In genomic region chr10:80475290-80475959, GRCm38 (mm10) we compare ENCODE assay signal across 9 mouse cellular contexts. TPM values are rescaled to one million over a fixed set of nuclear protein-coding genes. Genes with fewer than 3 reads are reported as not detected.
A peak's percentile ranks its signal among the peaks of the same experiment; 100 is the strongest.
DNase-seq lines count a peak whose midpoint lies in the region; ATAC-seq and TF ChIP-seq lines count a peak whose summit lies in the region.
"Had no signal": no experiment of that assay in that cellular context is flagged by ENCODE, and none has a peak within 500 bp of the region (broad histone marks: within the 10 kb centered on the region; RNA-seq: fewer than 3 reads in every experiment).

No protein-coding gene starts in this region.

- no peak for TF ChIP-seq POLR2A in lung, adult 2 months (IDR thresholded peaks at IDR 0.05; ENCODE audit: borderline replicate concordance, extremely low read depth, low read depth, low read length)

- in situ Hi-C loops in ES-E14 (cut with MboI; ENCODE audit: low sequenced_read_pairs in 2 of 2, unreplicated experiment in 2 of 2): no loop called here

- peaks cover 2 to 11% of the 10 kb centered on the region in 2 experiments; a peak in 2 of 4 replicates for H3K4me1 ChIP-seq in ES-E14 (ENCODE audit: control insufficient read depth in 2 of 2, insufficient read depth in 2 of 2, low read length in 2 of 2, poor library complexity in 1 of 2)
- H3K4me1 ChIP-seq in forebrain, embryonic 16.5 days (replicated peaks; ENCODE audit: control insufficient read depth, insufficient read depth, low read length): peaks cover 8% of the 10 kb centered on the region
- no peaks in the 10 kb centered on the region for H3K4me1 ChIP-seq in lung, adult 2 months (ENCODE audit: control insufficient read depth, insufficient read depth, low read length)
- H3K4me1 ChIP-seq in neural tube, embryonic 15.5 days: peaks cover 16% of the 10 kb centered on the region

- intact Hi-C loops in heart, postnatal 36 days (cut with DNase I): no loop called here

- no peaks in the 10 kb centered on the region for H3K9me3 ChIP-seq in ES-E14 (ENCODE audit: control insufficient read depth, insufficient read depth, low read depth, low read length)
- no peaks in the 10 kb centered on the region for H3K9me3 ChIP-seq in forebrain, embryonic 16.5 days (ENCODE audit: control insufficient read depth, low read length)
- no peaks in the 10 kb centered on the region for H3K9me3 ChIP-seq in neural tube, embryonic 15.5 days (replicated peaks)

- H3K4me2 ChIP-seq in forebrain, embryonic 16.5 days (ENCODE audit: low read length): peak overlapping the region; percentile 74
- H3K4me2 ChIP-seq in neural tube, embryonic 15.5 days: peak overlapping the region; percentile 82

- peak overlapping the region; percentile 70 to 85 for H3K4me3 ChIP-seq in ES-E14 (ENCODE audit: insufficient read depth in 1 of 2, low read depth in 1 of 2, low read length in 2 of 2, poor library complexity in 1 of 2, severe bottlenecking in 1 of 2)
- H3K4me3 ChIP-seq in forebrain, embryonic 16.5 days (replicated peaks; ENCODE audit: low read length): peak overlapping the region; percentile 79
- peak overlapping the region; percentile 77 for H3K4me3 ChIP-seq in layer of hippocampus, adult 2 months
- peak overlapping the region; percentile 72 for H3K4me3 ChIP-seq in lung, adult 2 months (replicated peaks; ENCODE audit: extremely low read depth, low read depth, low read length)
- peak overlapping the region; percentile 63 for H3K4me3 ChIP-seq in neural tube, embryonic 15.5 days (replicated peaks)

- H3K9ac ChIP-seq in ES-E14 (ENCODE audit: insufficient read depth, low read depth, low read length, poor library complexity, severe bottlenecking): peak overlapping the region; percentile 71
- peak overlapping the region; percentile 73 for H3K9ac ChIP-seq in forebrain, embryonic 16.5 days (replicated peaks; ENCODE audit: low read depth, low read length)
- H3K9ac ChIP-seq in neural tube, embryonic 15.5 days (replicated peaks): peak overlapping the region; percentile 60

- DNase-seq in ES-E14 (ENCODE audit: low read depth, low spot score): no peak
- DNase-seq in cerebellum, adult 18-20 months: peak; percentile 91 to 96
- peak; percentile 87 to 88 for DNase-seq in heart, postnatal 36 days
- peak; percentile 84 to 90 for DNase-seq in layer of hippocampus, adult 2 months (ENCODE audit: low spot score in 2 of 2)
- peak; percentile 79 for DNase-seq in lung, adult 2 months
- peak; percentile 85 for DNase-seq in testis, postnatal 14 days (ENCODE audit: low spot score)

- H3K27ac ChIP-seq in ES-E14 (ENCODE audit: insufficient read depth, low read depth, low read length, poor library complexity, severe bottlenecking): peak overlapping the region; percentile 56; the same call in 1 of the 2 replicates
- peak overlapping the region; percentile 70 for H3K27ac ChIP-seq in forebrain, embryonic 16.5 days (ENCODE audit: low read length)
- H3K27ac ChIP-seq in layer of hippocampus, adult 2 months: peak overlapping the region; percentile 92
- peak overlapping the region; percentile 84 for H3K27ac ChIP-seq in neural tube, embryonic 15.5 days (replicated peaks)

- no peaks in the 10 kb centered on the region for H3K36me3 ChIP-seq in ES-E14 (ENCODE audit: control insufficient read depth, insufficient read depth, low read length, poor library complexity, severe bottlenecking)
- no peaks in the 10 kb centered on the region for H3K36me3 ChIP-seq in forebrain, embryonic 16.5 days (ENCODE audit: control insufficient read depth, insufficient read depth)
- no peaks in the 10 kb centered on the region for H3K36me3 ChIP-seq in neural tube, embryonic 15.5 days

- WGBS in forebrain, embryonic 16.5 days: under 1% methylated on average over 56 of the region's 58 CpGs
- 2% methylated on average over 57 of the region's 58 CpGs for WGBS in lung, adult 2 months
- WGBS in neural tube, embryonic 15.5 days: 1% methylated on average over 57 of the region's 58 CpGs

- peaks cover 3% of the 10 kb centered on the region; the same call in 1 of the 2 replicates for H3K27me3 ChIP-seq in forebrain, embryonic 16.5 days (replicated peaks; ENCODE audit: control insufficient read depth, insufficient read depth, low read length)
- H3K27me3 ChIP-seq in neural tube, embryonic 15.5 days (replicated peaks): peaks cover 37% of the 10 kb centered on the region

- peak; percentile 91 for ATAC-seq in forebrain, embryonic 16.5 days
- peak; percentile 94 for ATAC-seq in neural tube, embryonic 15.5 days (ENCODE audit: low FRiP score)

- no peak for TF ChIP-seq CTCF in layer of hippocampus, adult 2 months (conservative IDR thresholded peaks at IDR 0.05)
- no peak for TF ChIP-seq CTCF in lung, adult 2 months (IDR thresholded peaks at IDR 0.05; ENCODE audit: insufficient read depth, low read length)

TF ChIP-seq in ES-E14, 5 proteins besides CTCF, POLR2A, EP300 and RAD21:
- no peak for TF ChIP-seq ZNF384 (IDR thresholded peaks at IDR 0.05; ENCODE audit: low read depth, low read length)
- no peak for TF ChIP-seq MAFK (IDR thresholded peaks at IDR 0.05; ENCODE audit: insufficient read depth, low read depth, low read length)
- TF ChIP-seq CHD2 (IDR thresholded peaks at IDR 0.05; ENCODE audit: low read depth, low read length): no peak
- no peak for TF ChIP-seq HCFC1 (IDR thresholded peaks at IDR 0.05; ENCODE audit: borderline replicate concordance, insufficient read depth, low read length)
- no peak for TF ChIP-seq ZC3H11A (IDR thresholded peaks at IDR 0.05; ENCODE audit: borderline replicate concordance, low read depth, low read length)

RNA-seq across cellular contexts. Expression of gene Onecut3, which starts 19.2 kb away (rescaled TPM):
- not detected in 2 replicates for total RNA-seq in ES-E14 (2012; rRNA removed)
- 0.07 and 0.46 TPM in 2 replicates for polyA plus RNA-seq in forebrain, embryonic 16.5 days (2015; fragmentation: Nextera tagmentation; extraction: Ambion mirVana)
- total RNA-seq in heart, postnatal 36 days (2021): not detected
- not detected for total RNA-seq in layer of hippocampus, adult 2 months (2021)
- polyA plus RNA-seq in lung, adult 2 months (2012; rRNA removed): not detected in 2 replicates
- polyA plus RNA-seq in neural tube, embryonic 15.5 days (2015; fragmentation: Nextera tagmentation; extraction: Ambion mirVana): 0.63 and 1.0 TPM in 2 replicates
- total RNA-seq: neutrophil, adult 5-6 weeks had no signal

RNA-seq across cellular contexts. Expression of gene Tcf3, which starts 42.0 kb away (rescaled TPM):
- 90.9 and 108 TPM in 2 replicates for total RNA-seq in ES-E14 (2012; rRNA removed)
- polyA plus RNA-seq in forebrain, embryonic 16.5 days (2015; fragmentation: Nextera tagmentation; extraction: Ambion mirVana): 63.7 and 74.6 TPM in 2 replicates
- 10 to 100 TPM; 17.9 to 20.9 TPM for total RNA-seq in heart, postnatal 36 days (2021)
- total RNA-seq in layer of hippocampus, adult 2 months (2021): 10 to 100 TPM; 27.6 to 31.6 TPM
- polyA plus RNA-seq in lung, adult 2 months (2012; rRNA removed): 94.7 and 98.6 TPM in 2 replicates
- polyA plus RNA-seq in neural tube, embryonic 15.5 days (2015; fragmentation: Nextera tagmentation; extraction: Ambion mirVana): 33.4 and 51.7 TPM in 2 replicates
